Mouse (Mus musculus): ENCODE measurements around the gene Ank2. TPM values are rescaled to one million over a fixed set of nuclear protein-coding genes. Genes with fewer than 3 reads are reported as not detected.
"Not testable (repeated sequence)": the region's sequence is repeated elsewhere in the genome, so short reads cannot be mapped to it uniquely, and the experiment has no call there.

The Ank2 gene
- polyA plus RNA-seq, 1 experiment: 5.8 TPM

DNA sequence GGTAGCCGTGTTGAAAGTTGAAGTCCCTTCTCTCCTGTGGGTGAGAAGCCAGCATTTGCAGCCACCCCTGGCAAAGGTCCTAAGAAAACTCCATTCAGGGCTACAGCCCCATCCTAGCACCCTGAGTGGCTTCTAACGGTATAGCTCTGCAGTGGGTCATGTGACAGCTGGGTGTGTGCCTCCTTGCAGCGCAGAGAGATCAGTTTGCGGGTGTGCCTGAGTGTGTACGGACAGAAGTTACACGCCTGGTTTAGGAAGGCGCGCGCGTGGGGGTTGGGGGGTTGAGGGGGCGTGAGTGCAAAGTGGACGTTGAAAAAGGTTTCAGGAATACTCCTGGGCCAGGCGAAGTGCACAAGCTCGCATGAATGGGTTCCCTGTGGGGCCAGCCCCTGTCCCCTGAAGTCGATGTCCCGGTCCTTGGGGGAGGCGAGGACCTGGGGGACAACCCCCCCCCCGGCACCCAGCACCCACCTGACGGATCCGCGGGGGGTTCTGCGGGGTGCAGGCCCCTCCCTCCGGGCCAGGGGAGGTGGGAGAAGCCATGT is 881 bp downstream of the Ank2 start:
- WGBS: 1% methylated on average over 23 of the region's 23 CpGs
- H3K4me1 ChIP-seq (ENCODE audit: control insufficient read depth, insufficient read depth, low read length): peaks cover 3% of the 10 kb centered on the region
- no peak for DNase-seq
- no peak overlapping the region for H3K4me3 ChIP-seq (replicated peaks; ENCODE audit: extremely low read depth, low read depth, low read length)
- TF ChIP-seq CTCF (IDR thresholded peaks at IDR 0.05; ENCODE audit: insufficient read depth, low read length) (no peak), POLR2A (IDR thresholded peaks at IDR 0.05; ENCODE audit: borderline replicate concordance, extremely low read depth, low read depth, low read length) (no peak)

GRCm38 (mm10) chr3:127492663-127493062 is 6.5 kb downstream of the Ank2 start:
- no peak for DNase-seq
- TF ChIP-seq CTCF (IDR thresholded peaks at IDR 0.05; ENCODE audit: insufficient read depth, low read length): no peak
- TF ChIP-seq POLR2A (IDR thresholded peaks at IDR 0.05; ENCODE audit: borderline replicate concordance, extremely low read depth, low read depth, low read length): no peak
- Histone ChIP-seq H3K4me1 (ENCODE audit: control insufficient read depth, insufficient read depth, low read length) (no peaks in the 10 kb centered on the region), H3K4me3 (replicated peaks; ENCODE audit: extremely low read depth, low read depth, low read length) (no peak overlapping the region)
- WGBS: 76% methylated on average over 3 of the region's 3 CpGs

DNA sequence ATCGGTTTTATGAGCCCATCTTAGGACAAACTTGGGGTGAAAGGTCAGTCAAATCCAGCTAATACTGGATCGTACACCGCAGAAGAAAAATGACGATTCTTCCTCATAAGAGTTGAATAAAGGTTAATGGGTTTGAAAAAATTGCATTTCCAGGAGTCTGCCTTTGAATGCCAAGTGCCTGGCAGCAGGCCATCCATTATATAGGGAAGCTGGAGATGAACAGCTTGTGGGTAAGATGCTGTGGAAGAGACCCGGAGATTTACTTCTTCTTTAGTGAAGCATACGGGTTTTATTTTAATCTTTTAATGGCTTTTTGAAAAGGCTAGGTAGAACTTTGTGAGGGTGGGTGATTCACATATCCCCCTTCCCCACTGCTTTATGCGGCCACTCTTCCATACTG is 11.8 kb downstream of the Ank2 start:
- Histone ChIP-seq H3K4me1 (ENCODE audit: control insufficient read depth, insufficient read depth, low read length) (no peaks in the 10 kb centered on the region), H3K4me3 (replicated peaks; ENCODE audit: extremely low read depth, low read depth, low read length) (no peak overlapping the region)
- no peak for DNase-seq
- no peak for TF ChIP-seq CTCF (IDR thresholded peaks at IDR 0.05; ENCODE audit: insufficient read depth, low read length)
- TF ChIP-seq POLR2A (IDR thresholded peaks at IDR 0.05; ENCODE audit: borderline replicate concordance, extremely low read depth, low read depth, low read length): no peak
- 77% methylated on average over 7 of the region's 7 CpGs for WGBS

DNA sequence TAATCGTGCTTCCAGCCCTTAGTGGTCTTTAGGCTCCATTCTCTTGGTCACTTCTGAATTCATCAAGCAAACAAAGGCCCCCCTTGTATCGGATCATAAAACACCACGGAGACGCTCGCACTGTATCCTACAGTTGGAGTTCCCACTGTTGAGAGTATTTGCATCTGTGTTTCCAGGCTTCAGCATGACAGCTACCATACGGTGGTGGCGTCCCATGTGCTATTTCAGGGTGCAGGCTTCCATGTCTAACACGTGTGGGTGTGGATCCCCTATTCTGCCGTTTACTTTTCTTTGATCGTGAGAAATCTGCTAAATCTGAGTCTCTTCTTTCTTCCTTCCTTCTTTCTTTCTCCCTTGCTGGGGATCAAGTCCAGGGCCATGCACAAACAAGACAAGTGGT is 14.0 kb downstream of the Ank2 start:
- WGBS: 79% methylated on average over 10 of the region's 10 CpGs
- TF ChIP-seq POLR2A (IDR thresholded peaks at IDR 0.05; ENCODE audit: borderline replicate concordance, extremely low read depth, low read depth, low read length): no peak
- TF ChIP-seq CTCF (IDR thresholded peaks at IDR 0.05; ENCODE audit: insufficient read depth, low read length): no peak

DNA sequence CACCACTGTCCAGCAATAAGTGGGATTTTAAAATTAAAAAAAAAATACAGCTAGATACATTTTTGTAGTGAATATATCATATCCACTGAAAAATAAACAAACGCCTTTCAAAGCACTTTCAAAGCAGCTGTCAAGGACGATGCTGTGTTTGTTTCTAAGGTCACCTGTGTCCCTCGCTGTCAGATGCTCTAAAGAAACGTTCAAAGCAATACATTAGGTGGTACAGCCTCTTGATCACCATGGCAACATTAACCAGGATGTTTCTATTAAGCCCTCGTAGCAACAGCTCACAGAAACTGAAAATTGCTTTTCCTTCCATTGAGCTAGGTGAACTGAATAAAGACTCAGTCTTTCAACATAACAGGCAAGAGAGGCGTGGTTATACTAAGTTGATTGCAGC is 17.5 kb downstream of the Ank2 start:
- H3K4me3 ChIP-seq (replicated peaks; ENCODE audit: extremely low read depth, low read depth, low read length): no peak overlapping the region
- H3K4me1 ChIP-seq (ENCODE audit: control insufficient read depth, insufficient read depth, low read length): no peaks in the 10 kb centered on the region
- TF ChIP-seq CTCF (IDR thresholded peaks at IDR 0.05; ENCODE audit: insufficient read depth, low read length): no peak
- no peak for TF ChIP-seq POLR2A (IDR thresholded peaks at IDR 0.05; ENCODE audit: borderline replicate concordance, extremely low read depth, low read depth, low read length)
- 44% methylated on average over 6 of the region's 6 CpGs for WGBS
- DNase-seq: no peak

More for the DNA sequence above, 14.0 kb downstream of the Ank2 start:
- DNase-seq: no peak
- Histone ChIP-seq H3K4me1 (ENCODE audit: control insufficient read depth, insufficient read depth, low read length) (no peaks in the 10 kb centered on the region), H3K4me3 (replicated peaks; ENCODE audit: extremely low read depth, low read depth, low read length) (no peak overlapping the region)

GRCm38 (mm10) chr3:127480369-127480768 is 18.8 kb downstream of the Ank2 start:
- not testable (repeated sequence) for H3K4me3 ChIP-seq (replicated peaks; ENCODE audit: extremely low read depth, low read depth, low read length); DNase-seq; H3K4me1 ChIP-seq (ENCODE audit: control insufficient read depth, insufficient read depth, low read length)
- 26% methylated on average over 5 of the region's 5 CpGs for WGBS

GRCm38 (mm10) chr3:127474115-127474514 is 25.0 kb downstream of the Ank2 start:
- no peak for DNase-seq
- Histone ChIP-seq H3K4me3 (replicated peaks; ENCODE audit: extremely low read depth, low read depth, low read length) (no peak overlapping the region), H3K4me1 (ENCODE audit: control insufficient read depth, insufficient read depth, low read length) (no peaks in the 10 kb centered on the region)
- TF ChIP-seq CTCF (IDR thresholded peaks at IDR 0.05; ENCODE audit: insufficient read depth, low read length): no peak
- no peak for TF ChIP-seq POLR2A (IDR thresholded peaks at IDR 0.05; ENCODE audit: borderline replicate concordance, extremely low read depth, low read depth, low read length)
- 59% methylated on average over 6 of the region's 6 CpGs for whole genome bisulfite sequencing

DNA sequence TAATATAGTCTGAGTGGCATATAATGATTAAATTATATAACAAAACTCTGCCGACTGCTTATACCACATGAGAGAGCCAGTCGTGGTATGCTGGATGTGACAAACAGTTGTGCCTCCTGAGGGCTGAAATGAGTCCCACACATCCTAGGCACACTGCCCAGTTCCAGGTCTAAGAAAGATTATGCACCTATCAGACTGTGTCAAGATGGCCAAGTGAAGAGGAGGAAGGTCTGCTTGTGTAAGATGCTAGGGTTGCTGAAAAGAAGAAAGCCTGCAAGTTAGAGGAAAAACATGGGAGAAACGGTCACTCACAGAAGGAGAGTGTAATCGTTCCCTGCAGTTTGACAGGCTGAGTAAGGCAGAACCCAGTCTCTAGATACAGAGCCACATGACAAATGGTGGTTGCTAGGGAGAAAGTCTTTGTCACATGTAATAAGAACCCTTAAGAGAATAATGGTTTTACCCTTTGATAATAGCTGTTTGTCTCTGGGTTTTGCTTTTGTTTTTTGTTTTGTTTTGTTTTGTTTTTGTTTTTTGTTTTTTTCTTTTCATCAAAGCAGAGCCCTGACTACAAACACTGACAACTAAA is 29.9 kb downstream of the Ank2 start:
- DNase-seq: no peak
- Histone ChIP-seq H3K4me1 (ENCODE audit: control insufficient read depth, insufficient read depth, low read length) (no peaks in the 10 kb centered on the region), H3K4me3 (replicated peaks; ENCODE audit: extremely low read depth, low read depth, low read length) (no peak overlapping the region)
- 56% methylated on average over 4 of the region's 4 CpGs for WGBS
- TF ChIP-seq CTCF (IDR thresholded peaks at IDR 0.05; ENCODE audit: insufficient read depth, low read length) (no peak), POLR2A (IDR thresholded peaks at IDR 0.05; ENCODE audit: borderline replicate concordance, extremely low read depth, low read depth, low read length) (no peak)

DNA sequence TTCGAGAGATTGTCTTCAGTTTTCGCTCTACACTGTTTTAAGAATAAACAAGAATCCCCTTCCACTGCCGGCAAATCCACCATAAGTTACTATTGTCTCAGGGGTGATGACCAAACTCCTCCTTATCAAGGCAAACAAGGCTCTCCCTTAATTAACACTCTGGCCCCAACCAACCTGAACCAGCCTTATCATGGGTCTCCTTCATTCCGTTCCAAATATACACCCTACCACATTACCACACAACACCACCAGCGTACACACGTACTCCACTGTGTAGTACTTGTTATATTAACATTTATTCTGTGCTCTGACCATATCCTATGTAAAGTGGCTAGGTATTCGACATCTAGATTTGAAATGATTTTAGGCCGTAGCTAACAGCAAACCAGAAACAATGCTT is 30.6 kb downstream of the Ank2 start:
- WGBS: 77% methylated on average over 8 of the region's 8 CpGs
- DNase-seq: no peak
- no peak for TF ChIP-seq CTCF (IDR thresholded peaks at IDR 0.05; ENCODE audit: insufficient read depth, low read length)
- H3K4me3 ChIP-seq (replicated peaks; ENCODE audit: extremely low read depth, low read depth, low read length): no peak overlapping the region
- H3K4me1 ChIP-seq (ENCODE audit: control insufficient read depth, insufficient read depth, low read length): no peaks in the 10 kb centered on the region

DNA sequence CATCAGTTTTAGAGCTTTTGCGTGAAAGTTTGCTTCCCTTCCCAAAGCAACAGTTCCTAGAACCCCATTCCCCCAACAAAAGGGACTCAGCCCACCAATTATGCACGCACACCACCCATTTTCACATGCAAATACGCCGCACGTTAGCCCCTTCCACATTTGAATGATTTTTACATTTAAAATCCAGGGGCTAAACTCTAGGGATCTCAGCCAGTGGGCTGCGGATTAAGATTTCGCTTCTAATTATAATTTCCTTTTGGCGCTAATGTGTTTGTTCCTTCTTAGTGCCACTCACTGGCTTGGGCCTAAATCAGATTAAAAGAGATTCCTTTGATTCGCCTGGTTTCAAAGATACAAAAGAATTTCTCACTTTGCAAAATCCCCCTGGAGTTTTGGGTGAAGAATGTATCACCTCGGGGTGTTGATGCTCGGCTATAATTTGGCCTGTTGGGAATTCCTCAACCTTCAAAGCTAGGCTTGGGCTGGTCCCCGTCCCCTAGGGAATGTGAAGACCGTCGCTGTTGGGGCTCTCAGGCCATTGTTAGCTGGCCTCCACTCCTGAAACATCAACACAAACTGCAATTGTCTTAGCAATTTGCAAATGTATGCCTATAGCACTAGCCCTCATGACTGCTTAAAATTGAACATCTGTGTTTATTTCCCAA is 35.2 kb downstream of the Ank2 start:
- no peak overlapping the region for H3K4me3 ChIP-seq (replicated peaks; ENCODE audit: extremely low read depth, low read depth, low read length)
- WGBS: 68% methylated on average over 14 of the region's 14 CpGs
- no peak for TF ChIP-seq POLR2A (IDR thresholded peaks at IDR 0.05; ENCODE audit: borderline replicate concordance, extremely low read depth, low read depth, low read length)
- TF ChIP-seq CTCF (IDR thresholded peaks at IDR 0.05; ENCODE audit: insufficient read depth, low read length): no peak
- no peaks in the 10 kb centered on the region for H3K4me1 ChIP-seq (ENCODE audit: control insufficient read depth, insufficient read depth, low read length)
- DNase-seq: no peak
